In the genomic region with DNA sequence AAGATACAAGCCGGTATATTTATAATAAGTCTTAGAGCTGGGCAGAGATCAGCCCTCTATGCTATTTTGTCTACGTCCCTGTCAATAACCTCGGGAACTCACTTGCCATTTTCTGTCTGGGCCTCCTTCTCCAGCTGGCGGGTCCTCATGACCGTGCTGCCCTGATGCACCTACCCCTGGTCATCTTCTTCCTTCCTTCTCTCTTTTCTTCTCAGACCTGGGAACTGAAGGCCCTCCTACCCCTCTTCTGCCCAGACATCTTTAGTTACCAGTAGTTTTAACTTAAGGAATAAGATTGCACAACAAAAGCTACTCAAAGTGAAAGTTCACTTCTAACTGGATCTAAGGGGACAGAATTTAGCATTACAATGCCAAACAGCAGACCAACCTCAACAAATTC, we compare ENCODE assay signal across 17 mouse cellular contexts.
"Had no signal": no experiment of that assay in that cellular context is flagged by ENCODE, and none has a peak within 500 bp of the region (broad histone marks: within the 10 kb centered on the region; RNA-seq: fewer than 3 reads in every experiment).

No protein-coding gene starts in this region.

- H3K4me2 ChIP-seq: lung, embryonic 15.5 days; midbrain, embryonic 11.5 days; midbrain, embryonic 13.5 days; midbrain, embryonic 15.5 days; neural tube, embryonic 12.5 days; stomach, embryonic 15.5 days had no signal

- H3K4me1 ChIP-seq: midbrain, embryonic 13.5 days; midbrain, embryonic 15.5 days; neural tube, embryonic 12.5 days; stomach, embryonic 15.5 days had no signal

- ATAC-seq: midbrain, embryonic 13.5 days; midbrain, embryonic 15.5 days had no signal

- H3K36me3 ChIP-seq: lung, embryonic 15.5 days; midbrain, embryonic 15.5 days; stomach, embryonic 15.5 days had no signal

- H3K9me3 ChIP-seq: lung, embryonic 15.5 days; megakaryocyte, embryonic 14.5 days; midbrain, embryonic 13.5 days; midbrain, embryonic 15.5 days; neural tube, embryonic 12.5 days; stomach, embryonic 15.5 days had no signal

- H3K9ac ChIP-seq: liver, postnatal 0 days; lung, embryonic 15.5 days; midbrain, embryonic 13.5 days; midbrain, embryonic 15.5 days; neural tube, embryonic 12.5 days; stomach, embryonic 15.5 days had no signal

- DNase-seq: lung, adult 2 months; lung, postnatal 14 days; lung, postnatal 36 days; right cerebral cortex, postnatal 14 days; thymus, adult 2 months; thymus, postnatal 25 days; thymus, postnatal 4 days had no signal

- H3K27ac ChIP-seq: lung, embryonic 15.5 days; macrophage; midbrain, embryonic 13.5 days; midbrain, embryonic 15.5 days; neural tube, embryonic 12.5 days; stomach, embryonic 15.5 days; stomach, postnatal 0 days had no signal

- H3K27me3 ChIP-seq: lung, embryonic 15.5 days; megakaryocyte, embryonic 14.5 days; midbrain, embryonic 13.5 days; midbrain, embryonic 15.5 days; neural tube, embryonic 12.5 days; stomach, embryonic 15.5 days had no signal

- H3K4me3 ChIP-seq: lung, embryonic 15.5 days; megakaryocyte, embryonic 14.5 days; midbrain, embryonic 13.5 days; midbrain, embryonic 15.5 days; neural tube, embryonic 12.5 days; stomach, embryonic 15.5 days had no signal
